Mouse (Mus musculus) hematopoietic stem cell, adult 5-6 weeks (primary cell): ENCODE results near the gene Oit3. TPM values are rescaled to one million over a fixed set of nuclear protein-coding genes. Genes with fewer than 3 reads are reported as not detected.

Experiments
- ATAC-seq, 2 experiments: fragments of 125-278 bp in 1 of 2; replicated peaks in 1 of 2; 2 replicates each; pipeline ENCODE4 v1.8.0; 2016 to 2017; ENCODE audit warnings: inconsistent platforms in 2 of 2, mild to moderate bottlenecking in 2 of 2, moderate number of reproducible peaks in 2 of 2, low read depth in 1 of 2, moderate TSS enrichment in 1 of 2; ENCODE audit not compliant: low FRiP score in 2 of 2, poor library complexity in 2 of 2, severe bottlenecking in 2 of 2, insufficient read depth in 1 of 2, low TSS enrichment in 1 of 2
- total RNA-seq: library from RNA; stranded (forward); fragments of 172-1452, 232-1000 nt; gene quantifications from 2 replicates; pipeline ENCODE4 v1.2.3, GENCODE M21; 2017

The Oit3 gene
- 0.45 TPM in 1 of 2 replicates, not detected in the other for total RNA-seq

- ATAC-seq = no peak; a peak in 1 of 4 replicates
These were observed at the start of gene Oit3 for GRCm38 (mm10) chr10:59441735-59442134. TSS of gene Oit3 (minus strand) at chr10:59441778.

DNA sequence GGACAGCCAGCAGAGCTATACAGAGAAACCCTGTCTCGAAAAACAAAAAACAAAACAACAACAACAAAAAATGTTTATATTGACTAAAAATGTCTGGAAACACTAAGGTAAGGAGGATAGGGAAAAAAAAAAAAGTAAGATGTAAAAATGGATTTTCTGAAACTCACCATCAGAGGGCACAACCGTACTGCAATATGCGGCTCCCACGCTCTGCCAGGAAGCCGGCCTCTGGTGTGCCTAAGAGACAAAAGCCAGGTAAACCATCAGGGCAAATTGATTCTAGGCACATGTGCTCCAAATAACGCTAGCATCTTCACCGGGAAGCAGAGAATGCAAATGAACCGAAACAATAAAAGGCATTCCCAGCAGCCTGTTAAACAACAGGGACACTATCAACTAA is 49.3 kb upstream of the Oit3 start:
- ATAC-seq = no peak

DNA sequence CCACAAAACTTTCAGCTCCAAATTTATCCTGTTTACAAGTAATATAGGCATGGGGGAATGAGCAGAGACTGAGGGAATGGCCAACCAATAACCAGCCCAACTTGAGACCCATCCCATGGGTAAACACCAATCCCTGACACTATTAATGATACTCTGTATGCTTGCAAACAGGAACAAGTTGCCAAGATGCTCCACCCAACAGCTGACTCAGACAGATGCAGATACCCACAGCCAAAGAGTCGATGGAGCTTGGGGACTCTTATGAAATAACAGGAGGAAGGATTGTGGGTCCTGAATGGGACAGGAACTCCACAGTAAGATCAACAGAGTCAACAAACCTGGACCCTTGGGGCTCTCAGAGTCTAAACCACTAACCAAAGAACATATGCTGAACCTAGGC is 47.8 kb upstream of the Oit3 start:
- no peak for ATAC-seq

GRCm38 (mm10) chr10:59487351-59487750 is 45.8 kb upstream of the Oit3 start:
- ATAC-seq = no peak

GRCm38 (mm10) chr10:59484318-59484717 is 42.7 kb upstream of the Oit3 start:
- no peak for ATAC-seq

GRCm38 (mm10) chr10:59481381-59481780 is 39.8 kb upstream of the Oit3 start:
- no peak for ATAC-seq

GRCm38 (mm10) chr10:59470451-59470850 is 28.9 kb upstream of the Oit3 start:
- ATAC-seq = no peak

GRCm38 (mm10) chr10:59467297-59467696 is 25.7 kb upstream of the Oit3 start:
- no peak for ATAC-seq

- no peak for ATAC-seq
These were observed 25.0 kb upstream of the Oit3 start for GRCm38 (mm10) chr10:59466626-59467025.

DNA sequence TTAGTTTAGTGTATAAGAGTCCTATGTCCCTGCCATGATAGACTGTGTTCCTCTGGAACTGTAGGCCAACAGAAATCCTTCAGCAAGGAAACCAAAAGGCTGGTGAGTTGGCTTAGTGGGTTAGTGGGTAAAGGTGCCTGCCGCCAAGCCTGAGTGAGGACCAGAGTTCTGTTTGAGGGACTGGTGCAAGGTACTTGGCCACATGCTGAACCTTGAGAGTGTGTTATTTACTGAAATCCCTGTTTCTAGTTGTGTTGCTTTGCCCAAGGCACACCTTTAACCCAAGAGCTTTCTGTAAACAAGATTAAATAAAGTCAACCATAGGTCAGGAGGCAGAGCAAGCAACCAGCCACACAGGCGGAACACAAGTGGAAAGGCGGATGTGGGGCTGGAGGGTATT is 24.0 kb upstream of the Oit3 start:
- no peak for ATAC-seq

- no peak for ATAC-seq
These were observed 20.7 kb upstream of the Oit3 start for GRCm38 (mm10) chr10:59462307-59462706.

- no peak for ATAC-seq
These were observed 18.2 kb upstream of the Oit3 start for GRCm38 (mm10) chr10:59459767-59460166.

- ATAC-seq = no peak
These were observed 13.1 kb upstream of the Oit3 start for GRCm38 (mm10) chr10:59454631-59455030.

- ATAC-seq = no peak
These were observed 10.3 kb upstream of the Oit3 start for GRCm38 (mm10) chr10:59451839-59452238.

DNA sequence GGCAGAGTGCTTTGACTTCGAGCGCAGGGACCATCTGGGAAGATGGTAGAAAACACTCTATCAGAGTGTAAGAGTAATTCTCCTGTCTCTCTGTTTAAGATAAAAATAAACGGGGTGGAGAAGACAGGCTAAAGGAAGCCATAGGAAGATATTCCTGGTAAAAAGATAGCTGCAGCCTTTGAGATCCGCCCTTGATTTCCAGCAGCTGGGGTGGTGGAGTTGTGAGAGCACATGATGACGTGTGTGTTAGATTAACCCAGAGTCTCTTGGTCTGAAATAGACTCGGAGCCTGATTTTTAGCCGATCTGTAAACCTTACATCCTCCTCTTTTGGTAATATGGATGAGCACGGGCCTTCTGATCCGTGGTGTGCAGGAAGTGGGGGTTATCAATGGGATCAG is 6.0 kb upstream of the Oit3 start:
- no peak for ATAC-seq

DNA sequence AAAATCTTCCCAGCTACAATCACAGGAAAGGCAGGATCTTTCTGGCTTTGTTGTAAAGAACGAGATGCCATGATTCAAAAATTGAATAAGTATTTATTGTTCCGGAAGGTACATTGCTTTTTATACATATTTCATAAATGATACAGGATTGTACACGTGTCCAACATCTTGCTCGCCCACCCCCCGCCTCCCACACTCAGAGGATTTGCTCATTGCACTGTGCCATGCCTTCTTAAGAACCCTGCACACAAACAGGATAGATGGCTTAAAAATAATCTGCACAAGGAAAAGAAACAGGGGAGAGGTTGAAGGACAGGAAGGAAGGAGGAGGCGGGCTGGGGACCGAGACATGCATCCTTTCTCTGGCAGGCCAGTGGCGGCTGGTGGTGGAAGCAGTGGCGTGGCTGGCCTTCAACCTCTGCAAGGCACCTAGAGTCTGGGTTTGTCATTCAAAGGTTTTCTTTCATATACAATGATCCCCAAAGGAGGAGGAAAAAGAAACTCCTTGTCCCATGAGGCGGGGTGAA is 5.4 kb upstream of the Oit3 start:
- no peak for ATAC-seq

DNA sequence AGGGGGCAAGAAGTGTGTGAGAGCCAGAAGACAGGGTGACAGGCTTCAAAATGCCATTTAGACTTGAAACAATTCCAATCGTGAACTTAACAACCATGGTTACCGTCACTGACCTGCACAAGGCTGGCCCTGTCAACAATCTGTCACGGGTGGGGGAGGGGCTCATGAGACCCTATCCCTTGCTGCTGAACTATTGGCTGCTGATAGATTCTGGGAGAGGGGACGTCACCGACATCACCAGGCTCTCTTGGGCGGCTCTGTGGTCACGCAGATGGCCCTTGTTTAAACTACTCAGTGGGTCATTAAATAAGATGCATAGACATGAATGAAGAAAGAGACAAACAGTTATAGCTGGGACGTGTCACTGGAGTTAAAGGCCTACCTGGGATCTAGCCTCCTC is 3.1 kb upstream of the Oit3 start:
- ATAC-seq = 0 out of 4 replicates have a peak, but pooled peaks of 1 of the 2 experiments have one; percentile 11

- peak; percentile 72 to 87 for ATAC-seq
These were observed 2.5 kb upstream of the Oit3 start for GRCm38 (mm10) chr10:59444106-59444505.

GRCm38 (mm10) chr10:59443212-59443611 is 1.6 kb upstream of the Oit3 start:
- no peak for ATAC-seq

GRCm38 (mm10) chr10:59440177-59440576 is 1.4 kb downstream of the Oit3 start:
- no peak for ATAC-seq
